Mouse (Mus musculus) pancreas, adult 10 weeks (tissue): Measurements from ENCODE around the gene Mpeg1. TPM values are rescaled to one million over a fixed set of nuclear protein-coding genes. Genes with fewer than 3 reads are reported as not detected.

Experiments
- polyA plus RNA-seq: library from polyadenylated mRNA; stranded (reverse); fragments of 350-450 nt; fragmentation: Illumina TruSeq; extraction: RNeasy Lipid Tissue Mini Kit (QIAGEN cat#74804); gene quantifications from one replicate; pipeline ENCODE4 v1.2.3, GENCODE M21; 2015; ENCODE audit warnings: low read depth, low replicate concordance; ENCODE audit not compliant: insufficient read depth

Gene Mpeg1
- polyA plus RNA-seq: 3.8 TPM

GRCm38 (mm10) chr19:12460282-12461249, at the start of gene Mpeg1:
Gene Mpeg1 (plus strand): TSS chr19:12460779.

DNA sequence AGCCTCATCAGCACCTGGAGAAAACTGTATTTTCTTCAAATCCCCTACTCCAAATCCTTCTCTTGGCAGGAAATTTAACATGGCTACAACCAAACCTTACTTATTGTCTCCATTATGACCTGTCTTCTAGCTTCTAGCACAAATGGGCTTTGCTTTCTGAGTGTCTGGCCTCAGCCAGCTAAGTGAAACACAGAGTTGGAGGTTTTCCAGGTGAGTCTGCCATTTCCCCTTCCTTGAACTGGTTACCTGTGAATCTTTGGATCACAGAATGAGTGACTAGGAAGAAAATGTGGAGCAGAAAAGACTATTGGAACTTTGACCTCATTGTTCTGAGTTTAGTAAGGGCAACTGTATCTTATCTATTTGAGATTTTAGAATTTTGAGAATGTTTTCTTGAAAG, 43.2 kb upstream of the Mpeg1 start, which contains the start of gene Olfr1441:
Gene Olfr1441 (plus strand): TSS at position 73 of the 400 bp plus-strand sequence.

GRCm38 (mm10) chr19:12427605-12428004, 33.0 kb upstream of the Mpeg1 start, which contains the start of gene Pfpl:
Gene Pfpl (plus strand): TSS chr19:12427905.

GRCm38 (mm10) chr19:12501370-12502347, 41.1 kb downstream of the Mpeg1 start, which contains the start of gene Dtx4:
Gene Dtx4 (minus strand): TSS chr19:12501454.

Other genes starting within 250 kb of the Mpeg1 start
- not detected for gene Olfr1432, start 228.2 kb upstream of the Mpeg1 start, polyA plus RNA-seq
- not detected for gene Olfr262, start 219.1 kb upstream of the Mpeg1 start, polyA plus RNA-seq
- gene Olfr235, start 199.7 kb upstream of the Mpeg1 start, polyA plus RNA-seq: not detected
- gene Olfr1434, start 180.9 kb upstream of the Mpeg1 start, polyA plus RNA-seq: not detected
- not detected for gene Olfr1436, start 161.6 kb upstream of the Mpeg1 start, polyA plus RNA-seq
- not detected for gene Olfr1437, start 135.7 kb upstream of the Mpeg1 start, polyA plus RNA-seq
- not detected for gene Olfr1438-ps1, start 124.9 kb upstream of the Mpeg1 start, polyA plus RNA-seq
- not detected for gene Olfr1440, start 73.5 kb upstream of the Mpeg1 start, polyA plus RNA-seq
- gene Olfr1441, start 43.3 kb upstream of the Mpeg1 start, polyA plus RNA-seq: not detected
- not detected for gene Pfpl, start 32.9 kb upstream of the Mpeg1 start, polyA plus RNA-seq
- 5.9 TPM for gene Dtx4, start 40.7 kb downstream of the Mpeg1 start, polyA plus RNA-seq
- 2.0 TPM for gene Fam111a, start 85.0 kb downstream of the Mpeg1 start, polyA plus RNA-seq
- gene Gm4952, start 139.2 kb downstream of the Mpeg1 start, polyA plus RNA-seq: not detected
- not detected for gene Glyat, start 172.5 kb downstream of the Mpeg1 start, polyA plus RNA-seq
- not detected for gene Olfr1442, start 209.7 kb downstream of the Mpeg1 start, polyA plus RNA-seq
- gene Olfr1443, start 217.3 kb downstream of the Mpeg1 start, polyA plus RNA-seq: not detected
- gene Keg1, start 235.0 kb downstream of the Mpeg1 start, polyA plus RNA-seq: not detected